Mouse (Mus musculus) myocyte (in vitro differentiated cells): Measurements from ENCODE around the gene 9830107B12Rik. TPM values are rescaled to one million over a fixed set of nuclear protein-coding genes. Genes with fewer than 3 reads are reported as not detected.
"Not testable (repeated sequence)": the region's sequence is repeated elsewhere in the genome, so short reads cannot be mapped to it uniquely, and the experiment has no call there.

Experiments
- H3K27me3 ChIP-seq: one replicate; pipeline ENCODE4 v1.6.1; 2011; ENCODE audit not compliant: control insufficient read depth, insufficient read depth, insufficient read length
- H3K36me3 ChIP-seq: one replicate; pipeline ENCODE4 v1.6.1; 2011; ENCODE audit not compliant: control insufficient read depth, insufficient read depth
- H3K4me2 ChIP-seq: one replicate; pipeline ENCODE4 v1.6.1; 2011; ENCODE audit warnings: low read depth, control low read depth
- H3K4me3 ChIP-seq: one replicate; pipeline ENCODE4 v1.5.1; 2011; ENCODE audit warnings: mild to moderate bottlenecking, control low read depth, moderate library complexity
- H3K79me2 ChIP-seq: one replicate; pipeline ENCODE4 v1.6.1; 2011; ENCODE audit not compliant: control insufficient read depth, insufficient read depth
- H3ac ChIP-seq: one replicate; pipeline ENCODE4 v1.6.1; 2011; ENCODE audit not compliant: control insufficient read depth, insufficient read length
- CEBPB ChIP-seq: IDR thresholded peaks from 2 replicates; pipeline ENCODE4 v1.6.1; 2011; ENCODE audit warnings: mild to moderate bottlenecking, moderate library complexity; ENCODE audit not compliant: poor library complexity, insufficient read depth, severe bottlenecking
- E2F4 ChIP-seq: IDR thresholded peaks from one replicate; pipeline ENCODE4 v1.6.1; 2011; ENCODE audit warnings: mild to moderate bottlenecking, control low read depth, moderate library complexity; ENCODE audit not compliant: insufficient read depth
- MAX ChIP-seq: IDR thresholded peaks from one replicate; pipeline ENCODE4 v1.6.1; 2011; ENCODE audit warnings: low read depth, mild to moderate bottlenecking, control low read depth
- MYOD1 ChIP-seq, 3 experiments: IDR thresholded peaks; one replicate each; pipeline ENCODE4 v1.6.1; 2011; ENCODE audit warnings: control low read depth in 2 of 3, low read depth in 2 of 3, mild to moderate bottlenecking in 2 of 3, moderate library complexity in 1 of 3; ENCODE audit not compliant: insufficient read length in 2 of 3, control insufficient read depth in 1 of 3
- MYOG ChIP-seq, 3 experiments: IDR thresholded peaks; one replicate each; pipeline ENCODE4 v1.6.1; 2011; ENCODE audit warnings: control low read depth in 2 of 3, low read depth in 2 of 3, mild to moderate bottlenecking in 2 of 3; ENCODE audit not compliant: insufficient read length in 2 of 3, control insufficient read depth in 1 of 3, insufficient read depth in 1 of 3
- POLR2A ChIP-seq: IDR thresholded peaks from one replicate; pipeline ENCODE4 v1.6.1; 2011; ENCODE audit warnings: low read depth, mild to moderate bottlenecking, control low read depth, moderate library complexity; ENCODE audit not compliant: insufficient read length
- POLR2AphosphoS2 ChIP-seq: IDR thresholded peaks from one replicate; pipeline ENCODE4 v1.6.1; 2011; ENCODE audit warnings: low read depth, control low read depth; ENCODE audit not compliant: insufficient read length
- REST ChIP-seq: IDR thresholded peaks from one replicate; pipeline ENCODE4 v1.6.1; 2011; ENCODE audit warnings: mild to moderate bottlenecking, control low read depth, moderate library complexity; ENCODE audit not compliant: insufficient read depth, insufficient read length
- SRF ChIP-seq: IDR thresholded peaks from one replicate; pipeline ENCODE4 v1.6.1; 2011; ENCODE audit warnings: low read depth; ENCODE audit not compliant: control insufficient read depth, insufficient read length
- TCF12 ChIP-seq: IDR thresholded peaks from one replicate; pipeline ENCODE4 v1.6.1; 2011; ENCODE audit warnings: mild to moderate bottlenecking, control low read depth; ENCODE audit not compliant: poor library complexity, insufficient read depth, severe bottlenecking
- TCF3 ChIP-seq: IDR thresholded peaks from one replicate; pipeline ENCODE4 v1.6.1; 2011; ENCODE audit warnings: low read depth, control low read depth; ENCODE audit not compliant: insufficient read length
- USF1 ChIP-seq: IDR thresholded peaks from one replicate; pipeline ENCODE4 v1.6.1; 2011; ENCODE audit warnings: low read depth, mild to moderate bottlenecking, control low read depth, moderate library complexity
- polyA plus RNA-seq: library from polyadenylated mRNA; unstranded; fragments of >200 nt; fragmentation: generic; extraction: Trizol; gene quantifications from one replicate; pipeline ENCODE4 v1.2.1, GENCODE M21; 2012; ENCODE audit warnings: missing spikeins

Gene 9830107B12Rik
- not detected for polyA plus RNA-seq

- H3K79me2 ChIP-seq = no peaks in the 10 kb centered on the region
- no peak within 1 kb of the TSS for H3K4me2 ChIP-seq
- TF ChIP-seq TCF3 (no peak), POLR2AphosphoS2 (no peak), MYOD1 (IDR thresholded peaks at IDR 0.05; ENCODE audit: control insufficient read depth in 1 of 3, insufficient read length in 2 of 3, low read depth in 2 of 3) (no peak), E2F4 (no peak), CEBPB (no peak), REST (no peak), POLR2A (no peak), SRF (no peak), MYOG (IDR thresholded peaks at IDR 0.05; ENCODE audit: control insufficient read depth in 1 of 3, insufficient read depth in 1 of 3, insufficient read length in 2 of 3, low read depth in 2 of 3) (no peak), MAX (no peak), USF1 (no peak), TCF12 (no peak)
- no peak within 1 kb of the TSS for H3ac ChIP-seq
- H3K36me3 ChIP-seq = no peaks in the 10 kb centered on the region
- H3K4me3 ChIP-seq = no peak within 1 kb of the TSS
- H3K27me3 ChIP-seq = no peaks in the 10 kb centered on the region
These were observed at the start of gene 9830107B12Rik for GRCm38 (mm10) chr17:48146120-48146519. TSS of gene 9830107B12Rik (minus strand) at chr17:48146268.

GRCm38 (mm10) chr17:48192366-48192765 is 46.3 kb upstream of the 9830107B12Rik start:
- TF ChIP-seq TCF12 = no peak
- no peak for TF ChIP-seq USF1
- no peak for TF ChIP-seq TCF3
- TF ChIP-seq POLR2A = no peak
- no peaks in the 10 kb centered on the region for H3K36me3 ChIP-seq
- no peak overlapping the region for H3ac ChIP-seq
- no peak overlapping the region for H3K4me2 ChIP-seq
- no peaks in the 10 kb centered on the region for H3K27me3 ChIP-seq
- H3K79me2 ChIP-seq = no peaks in the 10 kb centered on the region
- no peak overlapping the region for H3K4me3 ChIP-seq

DNA sequence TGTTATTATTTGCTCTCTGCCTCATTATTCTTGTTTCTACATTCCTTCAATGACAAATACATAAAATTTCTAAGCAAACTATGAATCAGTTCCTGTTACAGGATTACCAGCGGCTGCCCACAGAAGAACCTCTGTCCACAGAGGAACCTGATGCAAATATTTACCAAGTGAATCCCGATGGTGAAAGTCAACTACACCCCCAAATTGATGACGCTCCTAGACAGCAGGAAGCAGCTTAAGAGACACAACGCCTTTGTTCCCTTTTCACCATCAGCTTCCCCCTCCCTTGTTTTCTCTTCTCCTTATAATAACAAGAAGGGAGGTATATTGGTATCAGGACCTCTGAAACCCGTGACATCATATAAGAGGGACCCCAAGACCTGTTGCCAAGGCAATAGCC is 39.2 kb upstream of the 9830107B12Rik start:
- no peaks in the 10 kb centered on the region for H3K36me3 ChIP-seq
- no peaks in the 10 kb centered on the region for H3K27me3 ChIP-seq
- H3K4me3 ChIP-seq = no peak overlapping the region
- H3K4me2 ChIP-seq = no peak overlapping the region
- no peaks in the 10 kb centered on the region for H3K79me2 ChIP-seq
- H3ac ChIP-seq = no peak overlapping the region
- TF ChIP-seq POLR2A (no peak), USF1 (no peak)

DNA sequence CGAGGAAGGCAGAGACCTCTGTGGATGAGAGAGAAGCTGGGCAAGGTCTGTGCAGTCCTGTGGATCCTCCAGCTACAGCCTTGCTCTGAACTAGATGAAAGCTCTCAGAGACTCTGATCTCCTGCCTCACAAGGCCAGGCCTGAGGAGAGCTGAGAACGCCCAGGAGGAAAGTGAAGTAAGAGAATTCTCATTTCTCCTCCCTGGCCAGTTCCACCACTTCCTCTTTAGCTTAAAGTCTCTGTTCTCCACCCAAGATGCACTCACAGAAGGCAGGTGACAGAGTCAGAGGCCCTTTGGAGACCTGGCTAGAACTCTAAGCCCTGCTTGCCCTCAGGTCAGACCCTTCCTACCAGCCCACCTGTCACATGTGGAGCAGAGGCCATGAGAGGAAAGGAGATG is 21.0 kb upstream of the 9830107B12Rik start, which contains the start of gene A530064D06Rik:
Gene A530064D06Rik, minus strand, starts transcription at position 173 of the 400 bp plus-strand sequence.
- H3K36me3 ChIP-seq, H3ac ChIP-seq, H3K27me3 ChIP-seq, H3K79me2 ChIP-seq, H3K4me3 ChIP-seq, H3K4me2 ChIP-seq: not testable (repeated sequence)

- H3K27me3 ChIP-seq = no peaks in the 10 kb centered on the region
- TF ChIP-seq TCF3 (no peak), POLR2AphosphoS2 (no peak), MYOG (IDR thresholded peaks at IDR 0.05; ENCODE audit: control insufficient read depth in 1 of 3, insufficient read depth in 1 of 3, insufficient read length in 2 of 3, low read depth in 2 of 3) (no peak), SRF (no peak), E2F4 (no peak), CEBPB (no peak), REST (no peak), POLR2A (no peak), TCF12 (no peak), MYOD1 (IDR thresholded peaks at IDR 0.05; ENCODE audit: control insufficient read depth in 1 of 3, insufficient read length in 2 of 3, low read depth in 2 of 3) (no peak), USF1 (no peak), MAX (no peak)
- H3K79me2 ChIP-seq = no peaks in the 10 kb centered on the region
- no peak overlapping the region for H3ac ChIP-seq
- no peak overlapping the region for H3K4me3 ChIP-seq
- H3K36me3 ChIP-seq = no peaks in the 10 kb centered on the region
- no peak overlapping the region for H3K4me2 ChIP-seq
These were observed 11.5 kb upstream of the 9830107B12Rik start for GRCm38 (mm10) chr17:48157382-48158076.

- no peak overlapping the region for H3K4me2 ChIP-seq
- H3K79me2 ChIP-seq = no peaks in the 10 kb centered on the region
- no peaks in the 10 kb centered on the region for H3K27me3 ChIP-seq
- no peak overlapping the region for H3ac ChIP-seq
- H3K36me3 ChIP-seq = no peaks in the 10 kb centered on the region
- H3K4me3 ChIP-seq = no peak overlapping the region
- TF ChIP-seq TCF3 (no peak), USF1 (no peak), MAX (no peak)
These were observed 13.3 kb downstream of the 9830107B12Rik start for GRCm38 (mm10) chr17:48132810-48133209.
